Mouse (Mus musculus): ENCODE results near the gene Smarce1. TPM values are rescaled to one million over a fixed set of nuclear protein-coding genes. Genes with fewer than 3 reads are reported as not detected.

Gene Smarce1
- polyA plus RNA-seq, 1 experiment from 2014 or later = 133 TPM

DNA sequence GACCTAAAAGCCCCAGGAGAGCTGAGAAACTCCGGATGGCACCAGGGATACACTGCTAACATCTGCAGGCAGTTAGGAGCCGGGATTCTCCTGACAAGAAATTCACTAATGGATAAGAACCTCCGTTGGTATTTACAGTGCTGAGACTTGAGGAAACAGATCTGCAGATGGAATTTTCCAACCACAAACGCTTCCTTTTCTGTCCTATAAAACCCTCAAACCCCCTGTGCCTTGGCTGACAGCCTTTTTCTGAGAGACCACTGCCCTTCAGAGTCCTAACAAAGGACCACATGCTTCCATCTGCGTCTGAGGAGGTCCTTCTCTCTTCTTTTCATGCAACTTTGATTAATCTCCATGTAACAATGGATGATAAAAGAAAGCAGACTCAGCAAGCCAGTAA lies 69.2 kb downstream of the Smarce1 start:
- Histone ChIP-seq H3K9ac (replicated peaks; ENCODE audit: low read depth) (no peak overlapping the region), H3K27me3 (replicated peaks; ENCODE audit: insufficient read depth, low read length) (no peaks in the 10 kb centered on the region), H3K4me2 (replicated peaks; ENCODE audit: low read depth, low read length) (no peak overlapping the region), H3K9me3 (ENCODE audit: low read length) (no peaks in the 10 kb centered on the region), H3K36me3 (ENCODE audit: insufficient read depth, low read length) (no peaks in the 10 kb centered on the region), H3K4me1 (ENCODE audit: insufficient read depth, low read depth, low read length) (no peaks in the 10 kb centered on the region), H3K4me3 (ENCODE audit: low read depth, low read length) (no peak overlapping the region), H3K27ac (ENCODE audit: low read length) (no peak overlapping the region)
- TF ChIP-seq CTCF (IDR thresholded peaks at IDR 0.05) (no peak), EP300 (IDR thresholded peaks at IDR 0.05) (no peak)
- DNase-seq (ENCODE audit: low spot score) (no peak), ATAC-seq (no peak)
- WGBS = 41% methylated on average over 5 of the region's 5 CpGs

DNA sequence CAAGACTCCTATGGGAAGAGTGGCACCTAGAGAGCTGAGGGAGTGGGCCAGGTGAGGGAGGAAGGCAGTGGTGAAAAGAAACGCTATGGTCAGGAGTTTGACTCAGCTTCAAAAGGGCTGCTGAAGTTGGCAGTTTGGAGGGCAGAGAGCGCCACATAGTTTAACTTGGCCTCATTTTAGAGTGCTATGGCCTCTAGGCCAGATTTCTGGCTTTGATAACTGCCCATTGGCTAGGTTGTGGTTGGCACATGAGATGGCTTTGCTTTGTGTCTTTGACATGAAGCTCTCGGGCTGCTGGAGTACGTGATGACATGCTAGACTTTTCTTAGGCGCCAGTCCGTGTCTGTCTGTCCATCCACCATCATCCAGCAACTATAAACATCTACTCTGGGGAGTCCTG lies 70.6 kb downstream of the Smarce1 start:
- ATAC-seq (no peak), DNase-seq (ENCODE audit: low spot score) (no peak)
- Histone ChIP-seq H3K36me3 (ENCODE audit: insufficient read depth, low read length) (no peaks in the 10 kb centered on the region), H3K4me1 (ENCODE audit: insufficient read depth, low read depth, low read length) (no peaks in the 10 kb centered on the region), H3K9me3 (ENCODE audit: low read length) (no peaks in the 10 kb centered on the region), H3K27ac (ENCODE audit: low read length) (no peak overlapping the region), H3K4me2 (replicated peaks; ENCODE audit: low read depth, low read length) (no peak overlapping the region), H3K9ac (replicated peaks; ENCODE audit: low read depth) (no peak overlapping the region), H3K27me3 (replicated peaks; ENCODE audit: insufficient read depth, low read length) (no peaks in the 10 kb centered on the region), H3K4me3 (ENCODE audit: low read depth, low read length) (no peak overlapping the region)
- WGBS = 80% methylated on average over 6 of the region's 6 CpGs
- no peak for TF ChIP-seq CTCF (IDR thresholded peaks at IDR 0.05)
- TF ChIP-seq EP300 (IDR thresholded peaks at IDR 0.05) = no peak

Other genes starting within 250 kb of the Smarce1 start
- gene Gjd3, start 248.0 kb downstream of the Smarce1 start, polyA plus RNA-seq (2015; fragmentation: Nextera tagmentation; extraction: Ambion mirVana) = 0.56 and 1.0 TPM in 2 replicates
- 11.1 and 16.9 TPM in 2 replicates for gene Top2a, start 206.8 kb downstream of the Smarce1 start, polyA plus RNA-seq (2015; fragmentation: Nextera tagmentation; extraction: Ambion mirVana)
- gene Igfbp4, start 189.8 kb downstream of the Smarce1 start, polyA plus RNA-seq (2015; fragmentation: Nextera tagmentation; extraction: Ambion mirVana) = 416 and 433 TPM in 2 replicates
- 0.13 and 0.24 TPM in 2 replicates for gene Tns4, start 141.7 kb downstream of the Smarce1 start, polyA plus RNA-seq (2015; fragmentation: Nextera tagmentation; extraction: Ambion mirVana)
- gene Ccr7, start 75.9 kb downstream of the Smarce1 start, polyA plus RNA-seq (2015; fragmentation: Nextera tagmentation; extraction: Ambion mirVana) = 0.50 and 0.69 TPM in 2 replicates
- gene Krt222, start 13.1 kb upstream of the Smarce1 start, polyA plus RNA-seq (2015; fragmentation: Nextera tagmentation; extraction: Ambion mirVana) = 0.40 and 0.44 TPM in 2 replicates
- gene Krt24, start 54.2 kb upstream of the Smarce1 start, polyA plus RNA-seq (2015; fragmentation: Nextera tagmentation; extraction: Ambion mirVana) = not detected in 2 replicates
- gene Krt25, start 91.9 kb upstream of the Smarce1 start, polyA plus RNA-seq (2015; fragmentation: Nextera tagmentation; extraction: Ambion mirVana) = 0.11 and 0.15 TPM in 2 replicates
- not detected in 2 replicates for gene Krt26, start 106.9 kb upstream of the Smarce1 start, polyA plus RNA-seq (2015; fragmentation: Nextera tagmentation; extraction: Ambion mirVana)
- not detected in 2 replicates for gene Krt27, start 120.1 kb upstream of the Smarce1 start, polyA plus RNA-seq (2015; fragmentation: Nextera tagmentation; extraction: Ambion mirVana)
- gene Krt28, start 143.9 kb upstream of the Smarce1 start, polyA plus RNA-seq (2015; fragmentation: Nextera tagmentation; extraction: Ambion mirVana) = 0.17 and 0.19 TPM in 2 replicates
- gene Krt10, start 158.3 kb upstream of the Smarce1 start, polyA plus RNA-seq (2015; fragmentation: Nextera tagmentation; extraction: Ambion mirVana) = 18.4 and 19.6 TPM in 2 replicates
- gene Krt12, start 191.2 kb upstream of the Smarce1 start, polyA plus RNA-seq (2015; fragmentation: Nextera tagmentation; extraction: Ambion mirVana) = not detected in 2 replicates
- 0.27 and 0.31 TPM in 2 replicates for gene Krt20, start 207.1 kb upstream of the Smarce1 start, polyA plus RNA-seq (2015; fragmentation: Nextera tagmentation; extraction: Ambion mirVana)

Measured in lung, postnatal 0 days (tissue).